Mouse (Mus musculus) erythroblast, embryonic 14.5 days (primary cell): Measurements from ENCODE around the gene Syne2.

Experiments
- GATA1 ChIP-seq: IDR thresholded peaks from 2 replicates; pipeline ENCODE4 v1.6.1; 2012; ENCODE audit warnings: low read length, inconsistent platforms, mixed read lengths
- TAL1 ChIP-seq: IDR thresholded peaks from 3 replicates; pipeline ENCODE4 v1.6.1; 2012; ENCODE audit warnings: low read length, inconsistent platforms, mixed read lengths

- TF ChIP-seq GATA1 (no peak), TAL1 (no peak)
Observed at GRCm38 (mm10) chr12:76102621-76103020, 284.7 kb downstream of the Syne2 start.
